Mouse (Mus musculus) MEL (cell line): ENCODE data around the gene 4931429L15Rik.

ENCODE experiments used
- CTCF ChIP-seq, 3 experiments: IDR thresholded peaks in 2 of 3; conservative IDR thresholded peaks in 1 of 3; 2 replicates each; pipeline ENCODE4 v1.5.1; 2011 to 2012; ENCODE audit warnings: low read length in 3 of 3, low read depth in 2 of 3, mild to moderate bottlenecking in 2 of 3, improper control_type of control experiment in 1 of 3, inconsistent platforms in 1 of 3, mixed read lengths in 1 of 3, moderate library complexity in 1 of 3; ENCODE audit not compliant: control insufficient read depth in 1 of 3, insufficient read depth in 1 of 3, poor library complexity in 1 of 3, severe bottlenecking in 1 of 3
- JUND ChIP-seq: IDR thresholded peaks from 2 replicates; pipeline ENCODE4 v1.6.1; 2011; ENCODE audit warnings: low read depth, mild to moderate bottlenecking, improper control_type of control experiment, low read length
- POLR2A ChIP-seq, 2 experiments: IDR thresholded peaks; 2 replicates each; pipeline ENCODE4 v1.6.1; 2011 to 2012; ENCODE audit warnings: low read length in 2 of 2, mild to moderate bottlenecking in 2 of 2, control low read depth in 1 of 2, improper control_type of control experiment in 1 of 2, low read depth in 1 of 2, moderate library complexity in 1 of 2; ENCODE audit not compliant: control insufficient read depth in 1 of 2, insufficient read depth in 1 of 2, poor library complexity in 1 of 2
- ZC3H11A ChIP-seq: IDR thresholded peaks from 2 replicates; pipeline ENCODE4 v1.6.1; 2012; ENCODE audit warnings: low read depth, mild to moderate bottlenecking, inconsistent platforms, low read length, improper control_type of control experiment

DNA sequence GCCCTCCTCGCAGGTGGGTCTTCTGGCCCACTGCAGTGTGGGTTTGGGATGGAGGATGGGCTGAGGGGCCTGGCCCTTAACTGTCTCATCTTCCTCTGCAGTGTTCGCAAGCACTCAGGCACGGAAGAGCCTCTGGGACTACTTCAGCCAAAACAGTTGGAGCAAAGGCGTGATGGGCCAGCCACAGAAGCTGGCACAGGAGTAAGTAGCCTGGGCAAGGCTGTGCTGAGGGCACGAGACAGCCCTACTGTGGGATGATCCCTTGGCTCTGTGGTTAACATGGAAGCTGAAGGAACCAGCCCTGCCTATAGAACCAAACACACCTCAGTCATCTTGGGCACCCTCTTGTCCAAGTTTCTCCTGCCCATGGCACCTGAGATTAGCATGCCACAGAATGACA, 50.7 kb downstream of the 4931429L15Rik start:
- no peak for TF ChIP-seq CTCF (IDR thresholded peaks at IDR 0.05 in 2 of 3, conservative IDR thresholded peaks at IDR 0.05 in 1 of 3; ENCODE audit: control insufficient read depth in 1 of 3, insufficient read depth in 1 of 3, low read depth in 2 of 3, low read length in 3 of 3, poor library complexity in 1 of 3, severe bottlenecking in 1 of 3)
- TF ChIP-seq ZC3H11A, result no peak
- no peak for TF ChIP-seq JUND
- TF ChIP-seq POLR2A (IDR thresholded peaks at IDR 0.05; ENCODE audit: control insufficient read depth in 1 of 2, insufficient read depth in 1 of 2, low read depth in 1 of 2, low read length in 2 of 2, poor library complexity in 1 of 2), result no peak
